Mouse (Mus musculus) hindbrain, postnatal 0 days (tissue): ENCODE data around the gene Slco1a5. TPM values are rescaled to one million over a fixed set of nuclear protein-coding genes. Genes with fewer than 3 reads are reported as not detected.
"Not testable (repeated sequence)": the region's sequence is repeated elsewhere in the genome, so short reads cannot be mapped to it uniquely, and the experiment has no call there.

ENCODE experiments used
- ATAC-seq: fragments of 200-750 bp; cut with Nextera tagmentation; 2 replicates; pipeline ENCODE4 v1.8.0; 2017; ENCODE audit warnings: mild to moderate bottlenecking, moderate TSS enrichment, moderate library complexity
- DNase-seq: peaks from one replicate; pipeline ENCODE4 v3.0.0-alpha.2; 2015; ENCODE audit warnings: low spot score
- H3K27ac ChIP-seq: fragments of 300-500 bp; sonication (generic); 2 replicates; pipeline ENCODE4 v1.5.1; 2014; ENCODE audit warnings: mild to moderate bottlenecking
- H3K27me3 ChIP-seq: fragments of 300-500 bp; sonication (generic); 2 replicates; pipeline ENCODE4 v1.6.1; 2014; ENCODE audit warnings: low read length, mixed read lengths; ENCODE audit not compliant: insufficient read depth
- H3K36me3 ChIP-seq: fragments of 300-500 bp; sonication (generic); 2 replicates; pipeline ENCODE4 v1.6.1; 2014; ENCODE audit warnings: low read length, mixed read lengths; ENCODE audit not compliant: insufficient read depth
- H3K4me1 ChIP-seq: fragments of 300-500 bp; sonication (generic); 2 replicates; pipeline ENCODE4 v1.6.1; 2014; ENCODE audit warnings: antibody characterized with exemption, low read length, mixed read lengths; ENCODE audit not compliant: insufficient read depth
- H3K4me2 ChIP-seq: fragments of 300-500 bp; sonication (generic); 2 replicates; pipeline ENCODE4 v1.6.1; 2014; ENCODE audit warnings: low read depth, mild to moderate bottlenecking, low read length, moderate library complexity, mixed read lengths
- H3K4me3 ChIP-seq: fragments of 300-500 bp; sonication (generic); 2 replicates; pipeline ENCODE4 v1.5.1; 2014; ENCODE audit warnings: low read length
- H3K9ac ChIP-seq: fragments of 300-500 bp; sonication (generic); replicated peaks from 2 replicates; pipeline ENCODE4 v1.6.1; 2014; ENCODE audit warnings: mild to moderate bottlenecking, low read length, moderate library complexity, mixed read lengths
- H3K9me3 ChIP-seq: fragments of 300-500 bp; sonication (generic); 2 replicates; pipeline ENCODE4 v1.6.1; 2016; ENCODE audit warnings: low read length, mixed read lengths
- CTCF ChIP-seq: IDR thresholded peaks from 2 replicates; pipeline ENCODE4 v1.5.1; 2016; ENCODE audit warnings: antibody characterized with exemption, control low read depth, low read depth
- WGBS: fragments of 180-500 bp; shearing (Covaris S2); extraction: QIAGEN DNeasy Blood & Tissue Kit; methylation state at CpG from one replicate; pipeline ENCODE4 v1.1.7; 2014; 5-methylcytosine and 5-hydroxymethylcytosine counted together
- polyA plus RNA-seq: library from polyadenylated mRNA; unstranded; fragments of >200 nt; fragmentation: Nextera tagmentation; extraction: Ambion mirVana; gene quantifications from 2 replicates; pipeline ENCODE4 v1.2.1, GENCODE M21; 2015
- total RNA-seq: library from RNA; depleted of rRNA; stranded (reverse); fragments of >200 nt; gene quantifications from 2 replicates; pipeline ENCODE4 v1.2.3, GENCODE M21; 2014

Slco1a5 gene
- total and polyA plus RNA-seq, 2 experiments from 2014 or later = 0.96 to 1.3 TPM

- Histone ChIP-seq H3K9ac (no peak overlapping the region), H3K4me1 (no peaks in the 10 kb centered on the region), H3K27me3 (no peaks in the 10 kb centered on the region), H3K36me3 (peaks cover 45% of the 10 kb centered on the region), H3K9me3 (no peaks in the 10 kb centered on the region), H3K4me3 (no peak overlapping the region), H3K4me2 (no peak overlapping the region), H3K27ac (no peak overlapping the region)
- WGBS = 94% methylated on average over 6 of the region's 6 CpGs
- DNase-seq = no peak
- ATAC-seq = no peak
- no peak for TF ChIP-seq CTCF
Observed at GRCm38 (mm10) chr6:142362036-142362435, 39.3 kb upstream of the Slco1a5 start.

GRCm38 (mm10) chr6:142357106-142357505 lies 34.3 kb upstream of the Slco1a5 start:
- Histone ChIP-seq H3K27ac (no peak overlapping the region), H3K4me2 (no peak overlapping the region), H3K9me3 (no peaks in the 10 kb centered on the region), H3K4me3 (no peak overlapping the region), H3K4me1 (no peaks in the 10 kb centered on the region), H3K9ac (no peak overlapping the region), H3K27me3 (no peaks in the 10 kb centered on the region), H3K36me3 (peaks cover 54% of the 10 kb centered on the region)
- 76% methylated on average over 7 of the region's 7 CpGs for WGBS
- ATAC-seq = no peak
- DNase-seq = no peak
- TF ChIP-seq CTCF = no peak

- not testable (repeated sequence) for H3K4me1 ChIP-seq, H3K9ac ChIP-seq, H3K9me3 ChIP-seq, ATAC-seq, DNase-seq, H3K27ac ChIP-seq, H3K4me3 ChIP-seq, H3K27me3 ChIP-seq, H3K4me2 ChIP-seq
- peaks cover 46% of the 10 kb centered on the region for H3K36me3 ChIP-seq
- 99% methylated on average over 3 of the region's 3 CpGs for WGBS
Observed at GRCm38 (mm10) chr6:142352099-142352498, 29.3 kb upstream of the Slco1a5 start.

GRCm38 (mm10) chr6:142347431-142348385 lies 24.9 kb upstream of the Slco1a5 start:
- H3K9me3 ChIP-seq = no peaks in the 10 kb centered on the region
- H3K27me3 ChIP-seq = no peaks in the 10 kb centered on the region
- no peak for DNase-seq
- ATAC-seq = no peak
- H3K9ac ChIP-seq = no peak overlapping the region
- no peak overlapping the region for H3K4me2 ChIP-seq
- TF ChIP-seq CTCF = no peak
- H3K27ac ChIP-seq = no peak overlapping the region
- no peak overlapping the region for H3K4me3 ChIP-seq
- H3K36me3 ChIP-seq = peaks cover 29% of the 10 kb centered on the region; the same call in 1 of the 2 replicates
- WGBS = 76% methylated on average over 11 of the region's 11 CpGs
- H3K4me1 ChIP-seq = no peaks in the 10 kb centered on the region; the same call in 1 of the 2 replicates

- DNase-seq (no peak), ATAC-seq (no peak)
- Histone ChIP-seq H3K27me3 (no peaks in the 10 kb centered on the region), H3K36me3 (peaks cover 21% of the 10 kb centered on the region; the same call in 1 of the 2 replicates), H3K4me3 (peak overlapping the region; percentile 82), H3K9me3 (no peaks in the 10 kb centered on the region), H3K27ac (no peak overlapping the region), H3K4me2 (peak overlapping the region; percentile 64), H3K4me1 (no peaks in the 10 kb centered on the region; the same call in 1 of the 2 replicates), H3K9ac (peak overlapping the region; percentile 62)
- 56% methylated on average over 12 of the region's 12 CpGs for WGBS
- no peak for TF ChIP-seq CTCF
Observed at GRCm38 (mm10) chr6:142346181-142347110, 23.7 kb upstream of the Slco1a5 start.

GRCm38 (mm10) chr6:142345440-142346038 lies 22.8 kb upstream of the Slco1a5 start, which contains the start of gene Pyroxd1:
Gene Pyroxd1, plus strand, starts transcription at chr6:142345654.
- WGBS = under 1% methylated on average over 48 of the region's 48 CpGs
- DNase-seq (peak; percentile 97), ATAC-seq (peak; percentile 94)
- Histone ChIP-seq H3K4me2 (peak within 1 kb of the TSS; percentile 64), H3K9me3 (no peaks in the 10 kb centered on the region), H3K4me1 (no peaks in the 10 kb centered on the region; the same call in 1 of the 2 replicates), H3K36me3 (peaks cover 15% of the 10 kb centered on the region; the same call in 1 of the 2 replicates), H3K9ac (peak within 1 kb of the TSS; percentile 62), H3K27ac (peak within 1 kb of the TSS; percentile 71), H3K4me3 (peak within 1 kb of the TSS; percentile 82), H3K27me3 (no peaks in the 10 kb centered on the region)
- peak; percentile 8; the same call in 1 of the 2 replicates for TF ChIP-seq CTCF
